Mouse (Mus musculus) embryonic facial prominence, embryonic 11.5 days (tissue): ENCODE results near the gene Postn. TPM values are rescaled to one million over a fixed set of nuclear protein-coding genes. Genes with fewer than 3 reads are reported as not detected.

Experiments
- ATAC-seq: fragments of 200-750 bp; cut with Nextera tagmentation; replicated peaks from 2 replicates; pipeline ENCODE4 v1.8.0; 2017; ENCODE audit warnings: low read depth; ENCODE audit not compliant: insufficient number of reproducible peaks, low FRiP score, low TSS enrichment
- DNase-seq: peaks from one replicate; pipeline ENCODE4 v3.0.0-alpha.2; 2015; ENCODE audit warnings: low spot score
- H3K27ac ChIP-seq: fragments of 300-500 bp; sonication (generic); replicated peaks from 2 replicates; pipeline ENCODE4 v1.5.1; 2014; ENCODE audit warnings: mild to moderate bottlenecking, low read depth, low read length, control low read depth
- H3K27me3 ChIP-seq: fragments of 300-500 bp; sonication (generic); 2 replicates; pipeline ENCODE4 v1.6.1; 2014; ENCODE audit warnings: mild to moderate bottlenecking, low read length, moderate library complexity, mixed read lengths; ENCODE audit not compliant: control insufficient read depth, insufficient read depth
- H3K36me3 ChIP-seq: fragments of 300-500 bp; sonication (generic); replicated peaks from 2 replicates; pipeline ENCODE4 v1.6.1; 2014; ENCODE audit warnings: low read depth, mild to moderate bottlenecking, low read length, moderate library complexity, mixed read lengths; ENCODE audit not compliant: control insufficient read depth, insufficient read depth
- H3K4me1 ChIP-seq: fragments of 300-500 bp; sonication (generic); 2 replicates; pipeline ENCODE4 v1.6.1; 2014; ENCODE audit warnings: low read length, mixed read lengths; ENCODE audit not compliant: control insufficient read depth, insufficient read depth
- H3K4me2 ChIP-seq: fragments of 300-500 bp; sonication (generic); 2 replicates; pipeline ENCODE4 v1.6.1; 2014; ENCODE audit warnings: low read depth, mild to moderate bottlenecking, control low read depth, low read length, moderate library complexity
- H3K4me3 ChIP-seq: fragments of 300-500 bp; sonication (generic); 2 replicates; pipeline ENCODE4 v1.5.1; 2014; ENCODE audit warnings: low read depth, low read length, control low read depth
- H3K9ac ChIP-seq: fragments of 300-500 bp; sonication (generic); replicated peaks from 2 replicates; pipeline ENCODE4 v1.6.1; 2014; ENCODE audit warnings: mild to moderate bottlenecking, control low read depth, low read length
- H3K9me3 ChIP-seq: fragments of 300-500 bp; sonication (generic); replicated peaks from 2 replicates; pipeline ENCODE4 v1.6.1; 2016; ENCODE audit warnings: mild to moderate bottlenecking, low read length, inconsistent platforms, mixed read lengths; ENCODE audit not compliant: control insufficient read depth
- WGBS: fragments of 180-500 bp; shearing (Covaris S2); extraction: QIAGEN DNeasy Blood & Tissue Kit; methylation state at CpG from one replicate; pipeline ENCODE4 v1.1.7; 2014; 5-methylcytosine and 5-hydroxymethylcytosine counted together
- polyA plus RNA-seq: library from polyadenylated mRNA; unstranded; fragments of >200 nt; fragmentation: Nextera tagmentation; extraction: Ambion mirVana; gene quantifications from 2 replicates; pipeline ENCODE4 v1.2.1, GENCODE M21; 2014

The Postn gene
- 72.8 and 87.5 TPM in 2 replicates for polyA plus RNA-seq

DNA sequence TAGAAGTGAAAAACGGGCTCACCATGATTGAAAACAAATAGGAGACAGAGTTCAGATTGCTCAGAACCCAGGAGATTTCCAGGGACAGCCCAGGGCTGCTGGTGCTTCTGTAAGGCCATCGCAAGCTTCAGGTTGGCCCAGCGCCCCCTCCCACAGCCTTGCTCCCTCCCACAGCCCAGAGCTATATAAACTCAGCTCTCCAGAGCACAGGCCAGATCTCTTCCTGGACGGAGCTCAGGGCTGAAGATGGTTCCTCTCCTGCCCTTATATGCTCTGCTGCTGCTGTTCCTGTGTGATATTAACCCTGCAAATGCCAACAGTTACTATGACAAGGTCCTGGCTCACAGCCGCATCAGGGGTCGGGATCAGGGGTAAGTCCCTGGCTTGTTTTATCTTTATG lies at the start of gene Postn:
Postn (plus strand) TSS at position 213 of the 400 bp plus-strand sequence.
- Histone ChIP-seq H3K36me3 (no peaks in the 10 kb centered on the region), H3K9ac (no peak within 1 kb of the TSS), H3K27ac (no peak within 1 kb of the TSS), H3K9me3 (no peaks in the 10 kb centered on the region), H3K4me2 (no peak within 1 kb of the TSS), H3K4me3 (no peak within 1 kb of the TSS), H3K4me1 (no peaks in the 10 kb centered on the region), H3K27me3 (no peaks in the 10 kb centered on the region)
- WGBS = 33% methylated on average over 6 of the region's 6 CpGs
- ATAC-seq = no peak; the same call in 1 of the 2 replicates
- peak; percentile 36 for DNase-seq

DNA sequence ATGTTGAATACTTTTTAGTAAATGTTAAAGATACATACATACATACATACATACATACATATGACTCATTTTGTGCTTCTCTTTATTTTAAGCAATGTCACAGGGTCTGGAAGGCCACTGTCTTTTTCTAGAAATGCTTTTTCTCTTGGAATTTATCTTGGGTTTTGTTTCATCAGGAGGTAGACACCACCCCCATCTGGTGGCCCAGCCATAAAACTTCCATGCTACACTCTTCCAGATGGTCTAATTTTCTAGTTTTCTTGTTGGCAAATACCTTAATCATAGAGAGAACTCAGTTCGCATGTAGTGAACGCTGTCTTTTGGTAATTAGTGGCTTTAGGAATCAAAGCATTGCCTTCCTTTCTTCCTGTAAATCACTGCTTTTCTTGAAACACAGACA lies 46.9 kb upstream of the Postn start:
- Histone ChIP-seq H3K4me1 (no peaks in the 10 kb centered on the region), H3K27ac (no peak overlapping the region), H3K9ac (no peak overlapping the region), H3K9me3 (no peaks in the 10 kb centered on the region), H3K27me3 (no peaks in the 10 kb centered on the region), H3K36me3 (no peaks in the 10 kb centered on the region), H3K4me3 (no peak overlapping the region), H3K4me2 (no peak overlapping the region)
- ATAC-seq (no peak), DNase-seq (peak; percentile 18)
- WGBS = 75% methylated on average over 2 of the region's 2 CpGs

DNA sequence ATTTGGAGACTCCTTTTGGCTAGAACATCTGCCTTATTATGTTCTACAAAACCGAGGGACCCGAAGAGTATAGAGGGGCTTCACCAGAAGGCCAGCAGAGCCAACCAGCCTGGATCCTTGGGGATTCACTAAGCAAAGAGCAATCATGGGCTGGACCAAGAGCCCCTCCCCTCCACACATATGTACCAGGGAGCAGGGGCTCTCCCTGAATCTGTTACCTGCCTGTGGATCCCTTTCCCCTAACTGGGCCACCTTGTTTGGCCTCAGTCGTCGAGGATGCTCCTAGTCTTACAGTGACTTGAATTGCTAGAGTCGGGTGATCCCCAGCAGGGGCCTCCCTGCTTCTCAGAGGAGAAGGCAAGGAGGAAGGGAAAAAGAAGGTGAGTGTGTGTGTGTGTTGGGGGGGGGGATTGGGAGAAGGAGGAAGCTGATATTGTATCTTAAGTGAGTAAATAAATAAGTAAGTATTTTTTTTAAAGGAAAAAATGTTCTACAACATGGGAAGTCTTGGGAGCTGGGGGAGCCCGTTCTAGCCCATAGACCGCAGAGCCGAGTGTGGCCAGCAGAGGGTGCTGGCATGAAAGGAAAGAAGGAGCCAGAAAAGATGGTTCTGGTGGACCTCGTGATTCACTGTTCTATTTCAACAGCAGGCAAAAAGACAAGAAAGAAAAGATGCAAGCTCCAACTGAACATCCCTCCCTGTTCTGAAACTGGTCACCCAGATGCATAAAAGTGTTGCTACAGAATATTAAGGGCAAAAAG lies 7.8 kb upstream of the Postn start:
- no peaks in the 10 kb centered on the region for H3K36me3 ChIP-seq
- H3K4me3 ChIP-seq = no peak overlapping the region
- no peak overlapping the region for H3K9ac ChIP-seq
- no peaks in the 10 kb centered on the region for H3K27me3 ChIP-seq
- no peak overlapping the region for H3K4me2 ChIP-seq
- no peaks in the 10 kb centered on the region for H3K9me3 ChIP-seq
- H3K27ac ChIP-seq = no peak overlapping the region
- DNase-seq (peak; percentile 80), ATAC-seq (no peak)
- H3K4me1 ChIP-seq = no peaks in the 10 kb centered on the region
- WGBS = 27% methylated on average over 9 of the region's 9 CpGs

DNA sequence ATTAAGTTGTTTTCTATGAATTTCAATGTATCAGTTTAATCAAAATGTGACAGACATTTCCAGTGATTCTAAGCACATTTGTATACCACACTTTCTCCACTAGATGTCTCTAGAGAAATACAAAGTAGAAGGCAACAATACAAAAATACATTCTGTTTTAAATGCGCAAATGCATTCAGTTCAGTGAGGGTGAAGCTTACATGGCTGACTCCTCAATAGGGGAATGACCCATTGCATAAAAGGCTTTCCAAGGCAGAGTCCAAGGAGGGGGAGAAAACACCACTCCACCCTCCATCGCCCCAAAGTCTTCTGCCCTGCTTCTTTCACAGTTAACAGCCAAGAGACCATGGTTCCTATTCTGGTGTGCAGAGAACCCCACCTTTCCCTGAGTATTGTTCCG lies 3.3 kb upstream of the Postn start:
- no peak overlapping the region for H3K9ac ChIP-seq
- H3K4me1 ChIP-seq = no peaks in the 10 kb centered on the region
- no peaks in the 10 kb centered on the region for H3K36me3 ChIP-seq
- ATAC-seq = no peak
- H3K27ac ChIP-seq = no peak overlapping the region
- H3K27me3 ChIP-seq = no peaks in the 10 kb centered on the region
- H3K4me3 ChIP-seq = no peak overlapping the region
- 73% methylated on average over 3 of the region's 3 CpGs for whole genome bisulfite sequencing
- no peak overlapping the region for H3K4me2 ChIP-seq
- peak; percentile 55 for DNase-seq
- no peaks in the 10 kb centered on the region for H3K9me3 ChIP-seq

DNA sequence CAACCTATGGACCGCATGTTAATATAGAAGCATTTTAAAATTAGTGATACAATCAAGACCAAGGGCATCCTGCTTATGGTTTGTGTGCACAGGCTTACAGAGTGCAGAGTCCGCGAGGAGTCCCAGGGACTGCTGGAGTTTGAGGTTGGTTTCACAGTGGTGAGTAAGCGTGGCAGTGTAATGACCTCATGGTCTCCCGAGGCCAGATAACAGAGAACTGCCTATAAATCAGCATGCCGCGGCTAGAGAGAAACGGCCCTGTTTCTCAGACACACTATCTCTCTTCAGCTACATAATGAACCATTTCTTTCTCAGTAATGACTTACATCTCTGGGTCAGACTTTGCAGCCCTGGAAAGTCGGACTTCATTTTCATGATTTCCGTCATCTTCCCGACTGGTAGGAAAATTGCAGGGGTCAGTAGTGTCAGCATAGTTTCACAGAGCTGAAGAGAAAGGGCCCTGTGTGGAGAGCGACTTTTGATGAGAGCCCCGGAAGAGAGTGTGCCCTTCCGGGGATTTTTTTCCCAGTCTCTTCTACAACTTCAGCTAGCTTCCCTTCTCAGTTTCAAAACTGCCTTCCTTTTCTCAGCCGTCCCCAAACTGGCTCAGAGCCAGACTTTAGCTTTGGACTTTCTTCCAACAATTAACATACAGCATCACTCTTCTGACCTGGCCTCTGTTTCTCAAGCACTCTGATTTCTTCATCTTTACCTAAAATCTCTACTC lies 2.3 kb upstream of the Postn start:
- no peak overlapping the region for H3K27ac ChIP-seq
- ATAC-seq (no peak; the same call in 1 of the 2 replicates), DNase-seq (peak; percentile 50)
- no peaks in the 10 kb centered on the region for H3K27me3 ChIP-seq
- no peak overlapping the region for H3K4me3 ChIP-seq
- H3K4me2 ChIP-seq = no peak overlapping the region
- no peak overlapping the region for H3K9ac ChIP-seq
- 26% methylated on average over 15 of the region's 15 CpGs for WGBS
- H3K4me1 ChIP-seq = no peaks in the 10 kb centered on the region
- no peaks in the 10 kb centered on the region for H3K9me3 ChIP-seq
- H3K36me3 ChIP-seq = no peaks in the 10 kb centered on the region

DNA sequence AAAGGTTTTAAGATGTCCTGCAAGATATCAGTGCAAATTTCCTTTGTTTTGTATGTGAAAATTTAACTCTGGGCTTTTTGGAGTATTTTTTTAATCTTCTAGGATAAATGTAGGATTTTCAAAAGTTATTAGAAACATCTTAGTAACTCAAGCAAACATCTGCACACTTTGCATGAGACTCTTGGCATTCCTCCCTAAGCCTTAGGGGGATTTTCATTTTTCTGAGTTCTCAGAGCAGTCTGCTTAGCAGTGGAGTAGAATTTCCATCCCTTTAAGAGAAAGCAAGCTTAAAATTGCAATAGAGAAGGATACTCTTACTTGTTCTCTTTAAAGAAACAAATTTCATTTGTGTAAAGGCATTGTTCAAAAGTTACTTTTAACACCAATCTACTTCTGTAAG lies 747 bp downstream of the Postn start:
- Histone ChIP-seq H3K4me2 (no peak overlapping the region), H3K36me3 (no peaks in the 10 kb centered on the region), H3K4me1 (no peaks in the 10 kb centered on the region), H3K4me3 (no peak overlapping the region), H3K27me3 (no peaks in the 10 kb centered on the region), H3K9ac (no peak overlapping the region), H3K9me3 (no peaks in the 10 kb centered on the region), H3K27ac (no peak overlapping the region)
- DNase-seq (peak; percentile 39), ATAC-seq (no peak)

DNA sequence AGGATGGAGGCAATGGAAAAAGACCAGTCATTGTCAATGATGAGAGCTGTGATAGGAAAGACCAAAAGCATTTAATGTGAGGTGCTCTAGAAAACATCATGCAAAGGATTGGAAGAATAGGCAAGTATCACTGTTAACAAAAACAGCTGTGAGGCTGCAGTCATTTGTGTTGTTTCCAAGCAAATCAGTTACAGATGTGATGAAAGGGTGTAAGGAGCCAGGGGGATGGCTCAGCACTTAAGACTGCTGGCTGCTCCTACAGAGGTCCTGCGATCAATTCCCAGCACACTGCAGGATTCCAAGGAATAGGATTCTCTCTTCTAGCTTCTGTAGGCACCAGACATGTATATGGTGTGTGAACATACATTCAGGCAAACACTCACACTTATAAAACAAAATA lies 10.1 kb downstream of the Postn start:
- Histone ChIP-seq H3K27ac (no peak overlapping the region), H3K36me3 (no peaks in the 10 kb centered on the region), H3K9me3 (no peaks in the 10 kb centered on the region), H3K4me3 (no peak overlapping the region), H3K27me3 (no peaks in the 10 kb centered on the region), H3K4me1 (no peaks in the 10 kb centered on the region), H3K9ac (no peak overlapping the region), H3K4me2 (no peak overlapping the region)
- DNase-seq = peak; percentile 35
- no peak for ATAC-seq
- 56% methylated on average over 1 of the region's 1 CpGs for WGBS

DNA sequence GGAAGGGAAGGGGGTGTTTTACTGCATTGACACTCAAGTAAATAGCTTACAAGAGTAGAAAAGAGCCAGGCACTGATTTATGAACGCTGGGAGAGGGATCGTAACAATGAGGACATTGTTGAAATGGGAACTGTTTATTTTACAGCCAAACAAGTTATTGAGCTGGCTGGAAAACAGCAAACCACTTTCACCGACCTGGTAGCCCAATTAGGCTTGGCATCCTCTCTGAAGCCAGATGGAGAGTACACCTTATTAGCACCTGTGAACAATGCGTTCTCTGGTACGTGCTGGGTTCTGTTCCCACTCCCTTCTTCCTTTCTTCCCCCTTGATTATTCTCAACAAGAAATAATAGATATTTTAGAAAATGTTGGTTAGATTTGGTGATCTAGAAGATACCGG lies 11.7 kb downstream of the Postn start:
- Histone ChIP-seq H3K27me3 (no peaks in the 10 kb centered on the region), H3K27ac (no peak overlapping the region), H3K36me3 (no peaks in the 10 kb centered on the region), H3K9me3 (no peaks in the 10 kb centered on the region), H3K4me3 (no peak overlapping the region), H3K9ac (no peak overlapping the region), H3K4me2 (no peak overlapping the region), H3K4me1 (no peaks in the 10 kb centered on the region)
- WGBS = 76% methylated on average over 6 of the region's 6 CpGs
- DNase-seq (no peak), ATAC-seq (no peak)
